Mouse (Mus musculus): ENCODE measurements around the gene Gdf3.
A peak's percentile ranks its signal among the peaks of the same experiment; 100 is the strongest.

The Gdf3 gene

GRCm38 (mm10) chr6:122565070-122565784 is 44.7 kb downstream of the Gdf3 start:
- no peak for DNase-seq (ENCODE audit: low read depth)

GRCm38 (mm10) chr6:122562463-122562862 is 47.4 kb downstream of the Gdf3 start:
- DNase-seq (ENCODE audit: low read depth) = peak; percentile 83

GRCm38 (mm10) chr6:122561005-122561404 is 48.9 kb downstream of the Gdf3 start:
- no peak for DNase-seq (ENCODE audit: low read depth)

- DNase-seq (ENCODE audit: low read depth) = peak; percentile 95
Observed at GRCm38 (mm10) chr6:122560427-122560826, 49.5 kb downstream of the Gdf3 start.

- peak; percentile 91 for DNase-seq (ENCODE audit: low read depth)
Observed at GRCm38 (mm10) chr6:122556959-122557561, 52.8 kb downstream of the Gdf3 start.

Measured in induced T-regulatory cell, adult 2 months (primary cell).